Mouse (Mus musculus) ES-E14 (cell line): ENCODE measurements around the gene Ppil3. TPM values are rescaled to one million over a fixed set of nuclear protein-coding genes. Genes with fewer than 3 reads are reported as not detected.

Experiments
- DNase-seq: peaks from one replicate; pipeline ENCODE4 v3.0.0-alpha.2; 2013; ENCODE audit warnings: low read depth, low spot score
- H3K27ac ChIP-seq: 2 replicates; pipeline ENCODE4 v1.5.1; 2012; ENCODE audit warnings: low read depth, mild to moderate bottlenecking, low read length, moderate library complexity, mixed read lengths; ENCODE audit not compliant: poor library complexity, insufficient read depth, severe bottlenecking
- H3K36me3 ChIP-seq: 2 replicates; pipeline ENCODE4 v1.6.1; 2012; ENCODE audit warnings: mild to moderate bottlenecking, low read length, moderate library complexity, mixed read lengths; ENCODE audit not compliant: control insufficient read depth, poor library complexity, insufficient read depth, severe bottlenecking
- H3K4me1 ChIP-seq, 2 experiments: fragments of 150-350 bp in 1 of 2; sonication (generic) in 1 of 2; 2 replicates each; pipeline ENCODE4 v1.6.1; 2012; ENCODE audit warnings: low read length in 2 of 2, mild to moderate bottlenecking in 1 of 2, mixed read lengths in 1 of 2; ENCODE audit not compliant: control insufficient read depth in 2 of 2, insufficient read depth in 2 of 2, poor library complexity in 1 of 2
- H3K4me3 ChIP-seq, 2 experiments: fragments of 150-350 bp in 1 of 2; sonication (generic) in 1 of 2; 2 replicates each; pipeline ENCODE4 v1.5.1; 2012; ENCODE audit warnings: low read length in 2 of 2, low read depth in 1 of 2, mild to moderate bottlenecking in 1 of 2, mixed read lengths in 1 of 2; ENCODE audit not compliant: insufficient read depth in 1 of 2, poor library complexity in 1 of 2, severe bottlenecking in 1 of 2
- H3K9ac ChIP-seq: 2 replicates; pipeline ENCODE4 v1.6.1; 2012; ENCODE audit warnings: low read depth, mild to moderate bottlenecking, low read length, mixed read lengths; ENCODE audit not compliant: poor library complexity, insufficient read depth, severe bottlenecking
- H3K9me3 ChIP-seq: fragments of 150-350 bp; sonication (generic); 2 replicates; pipeline ENCODE4 v1.6.1; 2012; ENCODE audit warnings: low read depth, mild to moderate bottlenecking, low read length; ENCODE audit not compliant: control insufficient read depth, insufficient read depth
- CHD2 ChIP-seq: IDR thresholded peaks from 2 replicates; pipeline ENCODE4 v1.6.1; 2014; ENCODE audit warnings: mild to moderate bottlenecking, low read depth, low read length, inconsistent platforms
- HCFC1 ChIP-seq: IDR thresholded peaks from 2 replicates; pipeline ENCODE4 v1.6.1; 2012; ENCODE audit warnings: low read length, inconsistent platforms, borderline replicate concordance; ENCODE audit not compliant: insufficient read depth
- MAFK ChIP-seq: IDR thresholded peaks from 2 replicates; pipeline ENCODE4 v1.6.1; 2014; ENCODE audit warnings: mild to moderate bottlenecking, low read depth, low read length, inconsistent platforms; ENCODE audit not compliant: insufficient read depth
- ZC3H11A ChIP-seq: IDR thresholded peaks from 2 replicates; pipeline ENCODE4 v1.6.1; 2012; ENCODE audit warnings: low read depth, mild to moderate bottlenecking, inconsistent platforms, low read length, borderline replicate concordance
- ZNF384 ChIP-seq: IDR thresholded peaks from 2 replicates; pipeline ENCODE4 v1.6.1; 2012; ENCODE audit warnings: low read depth, low read length, inconsistent platforms
- in situ Hi-C, 2 experiments: fragments of 600-800 bp; cut with MboI; formaldehyde crosslinking; loops; one replicate each; pipeline ENCODE4 v1.15.1; 2025; ENCODE audit warnings: low sequenced_read_pairs in 2 of 2, inconsistent platforms in 1 of 2; ENCODE audit not compliant: unreplicated experiment in 2 of 2
- total RNA-seq: library from RNA; depleted of rRNA; stranded (reverse); fragments of 300-350 nt; gene quantifications from 2 replicates; pipeline ENCODE4 v1.2.3, GENCODE M21; 2012

Ppil3 gene
- total RNA-seq, 1 experiment = 48.5 TPM

- Histone ChIP-seq H3K36me3 (peaks cover 53% of the 10 kb centered on the region), H3K4me3 (no peak overlapping the region), H3K9ac (no peak overlapping the region), H3K27ac (no peak overlapping the region), H3K4me1 (peaks cover 0 to 3% of the 10 kb centered on the region in 2 experiments; a peak in 2 of 4 replicates), H3K9me3 (no peaks in the 10 kb centered on the region)
- no peak for TF ChIP-seq CHD2
- TF ChIP-seq HCFC1 = no peak
- TF ChIP-seq MAFK = no peak
- no peak for TF ChIP-seq ZC3H11A
- TF ChIP-seq ZNF384 = no peak
- in situ Hi-C loops = loop anchor here in 1 of 2 experiments (25.0 kb wide), 1 partner anchor 1311 kb away; no protein-coding TSS in a partner anchor
- no peak for DNase-seq
Measured at GRCm38 (mm10) chr1:58401396-58401795, 43.9 kb downstream of the Ppil3 start.

GRCm38 (mm10) chr1:58397731-58398130 is 47.6 kb downstream of the Ppil3 start:
- no peak overlapping the region for H3K27ac ChIP-seq
- TF ChIP-seq ZC3H11A (no peak), CHD2 (no peak), MAFK (no peak), HCFC1 (no peak), ZNF384 (no peak)
- in situ Hi-C loops = no loop called here
- H3K4me3 ChIP-seq = no peak overlapping the region
- DNase-seq = no peak
- no peaks in the 10 kb centered on the region for H3K9me3 ChIP-seq
- H3K4me1 ChIP-seq = peaks cover 0 to 3% of the 10 kb centered on the region in 2 experiments; a peak in 1 of 4 replicates
- H3K36me3 ChIP-seq = peaks cover 56% of the 10 kb centered on the region
- H3K9ac ChIP-seq = no peak overlapping the region

- no peaks in the 10 kb centered on the region for H3K4me1 ChIP-seq
- H3K4me3 ChIP-seq = no peak overlapping the region
- no peak overlapping the region for H3K27ac ChIP-seq
- no peak overlapping the region for H3K9ac ChIP-seq
- H3K36me3 ChIP-seq = peaks cover 44% of the 10 kb centered on the region
- TF ChIP-seq CHD2 = peak; percentile 19; the same call in 1 of the 2 replicates
- TF ChIP-seq HCFC1 = no peak
- in situ Hi-C loops = no loop called here
- DNase-seq = no peak
- H3K9me3 ChIP-seq = no peaks in the 10 kb centered on the region
Measured at GRCm38 (mm10) chr1:58396179-58396578, 49.1 kb downstream of the Ppil3 start.

- Histone ChIP-seq H3K9ac (no peak overlapping the region), H3K4me3 (no peak overlapping the region), H3K9me3 (no peaks in the 10 kb centered on the region), H3K27ac (no peak overlapping the region), H3K4me1 (no peaks in the 10 kb centered on the region), H3K36me3 (peaks cover 36% of the 10 kb centered on the region)
- no peak for DNase-seq
- TF ChIP-seq ZC3H11A (no peak), CHD2 (no peak), ZNF384 (no peak), MAFK (no peak), HCFC1 (no peak)
- in situ Hi-C loops = no loop called here
Measured at GRCm38 (mm10) chr1:58395341-58395740, 49.9 kb downstream of the Ppil3 start.
